Mouse (Mus musculus): ENCODE measurements around the gene Aspn.

Gene Aspn

GRCm38 (mm10) chr13:49544279-49544678 lies at the start of gene Aspn:
Aspn (plus strand) TSS chr13:49544443.
- DNase-seq (ENCODE audit: low spot score): no peak

DNA sequence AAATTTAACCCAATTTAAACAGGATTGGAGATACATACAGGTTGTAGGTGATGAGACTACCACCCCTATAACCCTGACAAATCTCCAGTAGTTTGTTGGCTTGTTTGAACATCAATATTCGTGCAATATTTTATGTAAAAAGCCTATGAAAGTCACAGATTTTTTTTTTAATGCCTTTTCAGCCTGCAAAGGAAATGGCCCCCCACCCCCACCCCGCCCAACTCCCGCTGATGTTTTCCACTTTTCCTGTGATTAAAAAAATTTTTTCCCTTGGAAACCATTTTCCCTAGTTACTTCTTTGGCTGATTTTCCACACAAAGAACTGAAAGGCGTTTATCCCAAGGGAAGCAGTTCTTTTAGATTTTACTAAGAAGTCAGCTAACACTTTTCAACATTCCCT lies 39.7 kb upstream of the Aspn start, which contains the start of gene Ecm2:
Gene Ecm2 (plus strand): TSS at position 301 of the 400 bp plus-strand sequence.
- no peak for DNase-seq (ENCODE audit: low spot score)

DNA sequence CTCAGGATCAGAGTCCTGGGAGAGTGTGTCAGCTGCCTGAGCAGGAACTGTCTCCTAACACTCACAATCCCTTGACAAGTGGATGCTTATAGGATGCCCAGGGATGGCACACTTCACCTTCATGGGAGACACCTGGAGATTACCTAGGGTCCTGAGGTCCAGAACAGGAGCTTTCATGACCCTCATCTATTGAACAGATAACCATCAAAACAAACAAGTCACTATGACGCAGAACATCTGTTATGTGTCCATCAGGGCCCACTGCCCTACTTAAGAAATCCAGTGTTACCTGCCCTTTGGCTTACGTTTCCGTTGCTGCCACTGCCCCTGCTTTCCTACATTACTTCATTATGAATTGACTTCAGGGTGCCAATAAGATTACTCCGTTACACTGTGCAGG lies 38.5 kb upstream of the Aspn start:
- no peak for DNase-seq (ENCODE audit: low spot score)

DNA sequence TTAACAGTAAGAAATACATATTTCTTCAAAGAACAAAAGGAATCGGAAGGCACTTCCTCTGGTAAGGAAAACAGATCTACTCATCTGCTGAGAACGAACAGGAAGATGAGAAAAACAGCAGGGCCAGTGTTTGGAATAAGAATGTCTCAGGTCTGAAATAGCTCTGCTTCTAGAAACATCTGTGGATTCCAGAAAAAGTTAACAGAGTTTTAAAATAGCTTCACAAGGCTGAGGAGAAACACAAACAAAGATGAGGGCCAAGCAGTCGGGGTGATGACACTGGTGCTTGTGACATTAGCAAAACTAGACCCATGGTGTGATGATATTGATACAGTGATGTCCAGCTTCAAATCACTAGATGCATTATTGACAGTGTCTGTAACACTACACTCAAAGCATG lies 37.1 kb upstream of the Aspn start:
- no peak for DNase-seq (ENCODE audit: low spot score)

DNA sequence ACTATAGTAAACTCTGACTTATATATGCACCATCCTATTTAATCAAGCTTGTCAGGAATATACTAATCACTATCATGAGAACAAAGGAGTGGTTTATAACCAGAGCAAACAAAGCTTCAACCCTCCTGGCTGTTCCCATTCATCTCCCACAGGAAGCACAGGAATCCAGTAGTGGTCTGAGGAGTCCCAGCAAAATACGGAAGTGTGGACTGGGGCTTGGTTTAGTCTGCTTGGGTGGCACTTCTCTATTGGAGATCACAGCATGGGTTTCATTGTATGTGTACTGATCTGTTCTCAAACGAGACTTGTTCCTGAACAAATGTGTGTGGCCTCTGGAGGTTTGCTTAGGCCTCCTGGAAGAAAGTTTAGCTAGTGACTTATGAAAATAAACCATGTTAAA lies 25.5 kb upstream of the Aspn start:
- no peak for DNase-seq (ENCODE audit: low spot score)

GRCm38 (mm10) chr13:49526235-49526634 lies 18.0 kb upstream of the Aspn start:
- DNase-seq (ENCODE audit: low spot score): no peak

GRCm38 (mm10) chr13:49530636-49531035 lies 13.6 kb upstream of the Aspn start:
- no peak for DNase-seq (ENCODE audit: low spot score)

GRCm38 (mm10) chr13:49536946-49537345 lies 7.3 kb upstream of the Aspn start:
- DNase-seq (ENCODE audit: low spot score): no peak

DNA sequence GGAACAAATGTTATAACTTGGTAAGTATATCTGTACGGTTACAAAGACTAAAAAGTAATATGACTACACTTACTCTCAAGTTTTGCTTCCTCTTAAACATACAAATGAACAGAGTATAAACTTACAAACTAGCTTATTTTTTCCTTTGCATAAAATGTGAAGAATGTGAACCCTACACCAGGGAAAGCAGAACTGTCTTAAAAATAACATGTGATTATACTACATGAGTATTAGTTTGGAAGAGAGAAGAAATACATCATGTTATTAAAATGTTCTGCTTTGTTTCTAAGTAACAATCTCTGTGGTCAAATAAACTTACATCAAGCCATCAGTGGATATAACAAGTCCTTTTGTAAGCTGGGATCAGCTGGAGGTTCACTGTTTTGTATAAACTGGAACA lies 5.5 kb upstream of the Aspn start:
- no peak for DNase-seq (ENCODE audit: low spot score)

- DNase-seq (ENCODE audit: low spot score): no peak
These were observed 1.4 kb downstream of the Aspn start for GRCm38 (mm10) chr13:49545646-49546045.

DNA sequence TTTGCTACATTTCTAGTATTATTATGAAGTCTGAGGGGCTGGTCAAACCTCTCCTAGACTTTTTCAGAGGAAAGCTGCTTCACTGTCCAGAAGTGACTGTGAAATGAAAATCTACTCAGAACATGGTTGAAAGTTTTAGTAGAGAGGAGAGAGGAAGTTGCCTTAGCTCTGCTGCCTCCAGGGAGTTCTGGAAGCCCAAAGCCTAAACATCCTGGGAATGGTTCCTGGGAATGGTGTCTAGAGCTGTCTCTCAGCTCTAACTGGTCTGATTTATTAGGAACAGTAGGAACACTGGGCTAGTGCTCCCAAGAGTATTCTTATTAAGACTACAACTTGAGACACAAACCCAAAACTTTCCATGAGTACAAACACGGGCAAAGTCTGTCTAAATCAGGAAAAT lies 2.3 kb downstream of the Aspn start:
- DNase-seq (ENCODE audit: low spot score): no peak

GRCm38 (mm10) chr13:49547563-49548150 lies 3.4 kb downstream of the Aspn start:
- DNase-seq (ENCODE audit: low spot score): no peak

GRCm38 (mm10) chr13:49549616-49550015 lies 5.4 kb downstream of the Aspn start:
- no peak for DNase-seq (ENCODE audit: low spot score)

DNA sequence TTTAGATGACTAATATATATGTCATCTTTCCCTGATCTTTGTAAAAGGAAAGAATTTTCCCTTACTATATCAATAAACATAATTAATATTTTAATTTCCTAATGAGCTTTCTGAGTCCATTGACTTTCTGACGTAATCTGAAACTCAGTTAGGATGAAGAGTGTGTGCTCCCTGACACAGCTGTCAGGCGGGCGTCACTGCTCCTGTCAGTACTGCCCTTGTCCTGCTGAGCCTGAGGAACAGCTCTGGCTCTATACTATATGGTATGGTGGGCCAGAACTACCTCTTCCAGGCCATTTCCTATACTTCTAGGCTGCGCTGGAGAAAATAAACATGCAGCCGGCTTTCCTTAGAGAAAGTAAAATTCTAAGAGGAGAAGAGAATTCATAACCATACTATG lies 10.3 kb downstream of the Aspn start:
- DNase-seq (ENCODE audit: low spot score): no peak

DNA sequence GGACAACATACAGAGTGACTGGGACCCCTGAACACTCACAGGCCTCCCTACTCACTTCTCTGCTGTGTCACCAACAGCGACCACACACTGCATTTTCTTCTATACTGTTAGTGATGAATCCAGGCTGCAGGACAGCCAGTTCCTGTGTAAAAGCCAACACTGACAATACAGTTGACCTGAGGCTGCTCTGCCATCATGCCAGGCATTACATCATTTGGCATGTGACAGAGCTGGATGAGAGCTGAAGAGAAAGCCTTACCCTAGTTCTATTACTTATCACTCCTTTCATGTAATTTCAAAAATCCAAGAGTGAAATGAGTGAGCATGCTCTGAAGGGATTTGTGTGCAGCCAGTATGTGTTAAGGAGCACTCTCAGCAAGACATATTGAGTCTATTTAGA lies 12.0 kb downstream of the Aspn start:
- no peak for DNase-seq (ENCODE audit: low spot score)

DNA sequence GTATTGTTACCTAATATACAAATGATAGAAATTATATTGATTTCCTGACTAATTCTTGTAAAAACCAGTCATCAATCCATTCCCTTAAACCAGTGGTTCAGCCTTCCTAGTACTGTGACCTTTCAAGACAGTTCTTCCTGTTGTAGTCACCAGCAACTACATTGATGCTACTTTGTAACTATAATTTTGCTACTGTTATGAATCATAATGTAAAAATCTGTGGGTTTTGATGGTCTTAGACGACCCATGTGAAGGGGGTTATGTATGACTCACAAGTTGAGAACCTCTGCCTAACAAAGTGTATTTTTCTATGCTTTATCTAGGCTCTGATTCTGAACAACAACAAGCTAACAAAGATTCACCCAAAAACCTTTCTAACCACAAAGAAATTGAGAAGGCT lies 12.7 kb downstream of the Aspn start:
- no peak for DNase-seq (ENCODE audit: low spot score)

DNA sequence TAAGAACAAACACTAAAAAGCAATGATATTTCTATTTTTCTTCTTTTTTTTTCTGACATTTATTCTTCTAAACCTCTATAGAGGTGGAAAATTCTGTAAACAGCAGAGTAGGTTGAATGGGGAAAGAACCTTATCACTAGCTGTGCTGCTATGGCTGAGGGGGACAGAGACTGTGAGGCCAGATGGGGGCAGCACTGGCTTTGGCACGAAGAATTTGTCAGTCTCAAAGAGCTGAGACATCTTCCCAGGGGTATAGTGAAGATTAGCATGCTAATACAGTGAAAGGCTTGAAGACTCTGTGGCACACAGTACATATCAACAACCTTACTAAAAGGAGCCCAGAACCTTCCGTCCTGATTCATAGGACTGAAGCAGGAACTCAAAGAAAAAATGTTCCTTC lies 14.9 kb downstream of the Aspn start:
- peak; percentile 50 for DNase-seq (ENCODE audit: low spot score)

GRCm38 (mm10) chr13:49560886-49561285 lies 16.6 kb downstream of the Aspn start:
- peak; percentile 34 for DNase-seq (ENCODE audit: low spot score)

GRCm38 (mm10) chr13:49564347-49564746 lies 20.1 kb downstream of the Aspn start:
- no peak for DNase-seq (ENCODE audit: low spot score)

- DNase-seq (ENCODE audit: low spot score): peak; percentile 59
These were observed 26.1 kb downstream of the Aspn start for GRCm38 (mm10) chr13:49570371-49570770.

GRCm38 (mm10) chr13:49571418-49571817 lies 27.2 kb downstream of the Aspn start:
- DNase-seq (ENCODE audit: low spot score): peak; percentile 72

GRCm38 (mm10) chr13:49581541-49582530 lies 37.6 kb downstream of the Aspn start, which contains the start of gene Omd:
Omd (plus strand) TSS chr13:49582462.
- DNase-seq (ENCODE audit: low spot score): no peak

DNA sequence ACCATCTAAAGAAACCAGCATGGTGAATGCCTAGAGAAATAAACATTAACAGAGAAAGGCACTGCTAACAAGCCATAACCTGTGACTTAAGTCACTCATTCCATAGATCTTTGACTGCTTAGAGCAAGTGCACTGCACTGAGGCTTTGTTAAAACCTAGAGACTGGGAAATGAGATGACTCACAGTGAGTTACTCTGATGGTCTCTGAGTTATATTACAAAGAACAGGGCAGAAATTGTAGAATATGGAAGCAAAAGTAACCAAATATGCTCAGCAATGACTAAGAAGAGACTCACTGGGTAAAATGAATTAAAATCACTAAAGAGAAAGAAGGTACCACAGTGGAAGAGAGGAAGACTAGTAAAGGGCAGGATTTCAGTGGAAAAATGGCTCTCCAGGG lies 39.6 kb downstream of the Aspn start:
- no peak for DNase-seq (ENCODE audit: low spot score)
